31 mouse cellular contexts compared by ENCODE assay signal in genomic region chr11:78313662-78314061, GRCm38 (mm10). TPM values are rescaled to one million over a fixed set of nuclear protein-coding genes. Genes with fewer than 3 reads are reported as not detected.
A peak's percentile ranks its signal among the peaks of the same experiment; 100 is the strongest.
DNase-seq lines count a peak whose midpoint lies in the region; ATAC-seq and TF ChIP-seq lines count a peak whose summit lies in the region.
"Had no signal": no experiment of that assay in that cellular context is flagged by ENCODE, and none has a peak within 500 bp of the region (broad histone marks: within the 10 kb centered on the region; RNA-seq: fewer than 3 reads in every experiment).

No protein-coding gene starts in this region.

- 58% methylated on average over 2 of the region's 2 CpGs for WGBS in heart, postnatal 0 days
- WGBS in kidney, adult 2 months, result 76% methylated on average over 2 of the region's 2 CpGs

- no peak for TF ChIP-seq EP300 in heart, postnatal 0 days (IDR thresholded peaks at IDR 0.05; ENCODE audit: low read depth)

- DNase-seq in adrenal gland, adult 2 months, result peak; percentile 52
- DNase-seq in adrenal gland, postnatal 14 days, result no peak
- no peak for DNase-seq in heart, postnatal 0 days (ENCODE audit: low spot score)
- DNase-seq in heart, postnatal 25 days (ENCODE audit: low spot score), result no peak
- peak; percentile 60 for DNase-seq in kidney, adult 2 months
- no peak for DNase-seq in kidney, postnatal 4 days
- peak; percentile 28 for DNase-seq in adipocyte (ENCODE audit: low spot score)
- DNase-seq: adrenal gland, postnatal 25 days; B cell, adult 2 months; cerebellum, adult 11 months; cerebellum, adult 2 months; cerebellum, adult 9-11 months; cerebellum, postnatal 36 days; embryo, embryonic 11 days; gastrocnemius, postnatal 25 days; heart, adult 2 months; heart, postnatal 10 days; heart, postnatal 4 days had no signal

- 0 out of 2 replicates have a peak overlapping the region, but pooled peaks have one; percentile 25 for H3K27ac ChIP-seq in heart, postnatal 0 days (ENCODE audit: low read depth)
- H3K27ac ChIP-seq in kidney, adult 2 months (ENCODE audit: insufficient read depth, low read depth, low read length), result peak overlapping the region; percentile 93; the same call in 1 of the 2 replicates
- H3K27ac ChIP-seq: embryonic facial prominence, embryonic 10.5 days; embryonic facial prominence, embryonic 13.5 days; forebrain, embryonic 12.5 days; forebrain, embryonic 15.5 days; heart, adult 2 months; heart, embryonic 10.5 days; heart, embryonic 13.5 days; hindbrain, embryonic 14.5 days; hindbrain, postnatal 0 days had no signal

- no peak; the same call in 1 of the 2 replicates for ATAC-seq in heart, postnatal 0 days (ENCODE audit: insufficient read depth, low read depth)
- ATAC-seq: forebrain, embryonic 15.5 days; hindbrain, postnatal 0 days; inflammation-experienced regulatory T-cells, adult 6 months; Patski had no signal

- no peak overlapping the region for H3K9ac ChIP-seq in heart, postnatal 0 days (replicated peaks; ENCODE audit: low read depth, low read length)
- H3K9ac ChIP-seq: embryonic facial prominence, embryonic 13.5 days; forebrain, embryonic 12.5 days; forebrain, embryonic 15.5 days; heart, embryonic 13.5 days; hindbrain, embryonic 14.5 days had no signal

- no peak overlapping the region for H3K4me3 ChIP-seq in heart, postnatal 0 days (ENCODE audit: low read depth, low read length)
- H3K4me3 ChIP-seq in kidney, adult 2 months (ENCODE audit: insufficient read depth, low read depth, low read length), result no peak overlapping the region
- H3K4me3 ChIP-seq: embryonic facial prominence, embryonic 10.5 days; embryonic facial prominence, embryonic 13.5 days; erythroblast, embryonic 14.5 days; forebrain, embryonic 12.5 days; forebrain, embryonic 15.5 days; heart, adult 2 months; heart, embryonic 10.5 days; heart, embryonic 13.5 days had no signal

- H3K27me3 ChIP-seq in heart, postnatal 0 days (ENCODE audit: control insufficient read depth, insufficient read depth, low read length), result no peaks in the 10 kb centered on the region
- H3K27me3 ChIP-seq in kidney, adult 2 months (replicated peaks; ENCODE audit: control insufficient read depth, insufficient read depth, low read length), result no peaks in the 10 kb centered on the region
- H3K27me3 ChIP-seq: CH12.LX; embryonic facial prominence, embryonic 13.5 days; forebrain, embryonic 12.5 days; forebrain, embryonic 15.5 days; heart, embryonic 13.5 days; Patski had no signal

- TF ChIP-seq POLR2A in kidney, adult 2 months (IDR thresholded peaks at IDR 0.05; ENCODE audit: low read depth, low read length), result no peak

- H3K36me3 ChIP-seq in heart, postnatal 0 days (replicated peaks; ENCODE audit: control insufficient read depth, insufficient read depth, low read length), result peaks cover 73% of the 10 kb centered on the region
- no peaks in the 10 kb centered on the region for H3K36me3 ChIP-seq in kidney, adult 2 months (ENCODE audit: control insufficient read depth, insufficient read depth, low read length)

- no peak for TF ChIP-seq CTCF in heart, postnatal 0 days (IDR thresholded peaks at IDR 0.05; ENCODE audit: low read depth)
- no peak for TF ChIP-seq CTCF in kidney, adult 2 months (conservative IDR thresholded peaks at IDR 0.05; ENCODE audit: insufficient read depth, insufficient read length, low read depth, low read length)

- intact Hi-C loops in heart, postnatal 25 days (cut with DNase I), result no loop called here

- H3K4me2 ChIP-seq in heart, postnatal 0 days (ENCODE audit: low read depth, low read length), result no peak overlapping the region
- H3K4me2 ChIP-seq: embryonic facial prominence, embryonic 13.5 days; forebrain, embryonic 12.5 days; forebrain, embryonic 15.5 days; heart, embryonic 13.5 days; hindbrain, embryonic 14.5 days had no signal

- H3K9me3 ChIP-seq in heart, postnatal 0 days (replicated peaks; ENCODE audit: control insufficient read depth, low read length), result no peaks in the 10 kb centered on the region
- H3K9me3 ChIP-seq: embryonic facial prominence, embryonic 10.5 days; embryonic facial prominence, embryonic 13.5 days; forebrain, embryonic 12.5 days; forebrain, embryonic 15.5 days; G1E; heart, embryonic 10.5 days; heart, embryonic 13.5 days had no signal

- no peaks in the 10 kb centered on the region for H3K4me1 ChIP-seq in heart, postnatal 0 days (ENCODE audit: control insufficient read depth, insufficient read depth)
- H3K4me1 ChIP-seq in kidney, adult 2 months (ENCODE audit: control insufficient read depth, insufficient read depth, low read length), result peaks cover 7% of the 10 kb centered on the region
- H3K4me1 ChIP-seq: embryonic facial prominence, embryonic 10.5 days; embryonic facial prominence, embryonic 13.5 days; forebrain, embryonic 12.5 days; forebrain, embryonic 15.5 days; heart, embryonic 10.5 days; heart, embryonic 13.5 days had no signal

RNA-seq across cellular contexts. Expression of gene Aldoc, which starts 9.1 kb away (rescaled TPM):
- 10 to 100 TPM; 25.1 to 28.0 TPM for total RNA-seq in adrenal gland, adult 2 months (2021)
- 15.7 and 26.0 TPM in 2 replicates for polyA plus RNA-seq in adrenal gland, adult 2 months (2012; rRNA removed)
- total RNA-seq in adrenal gland, postnatal 14 days (2021), result 8.8 and 9.2 TPM in 2 replicates
- total RNA-seq in heart, postnatal 0 days (2014; rRNA removed; ENCODE audit: low replicate concordance), result 32.5 and 50.7 TPM in 2 replicates
- polyA plus RNA-seq in heart, postnatal 0 days (2015; fragmentation: Nextera tagmentation; extraction: Ambion mirVana), result 15.1 and 15.2 TPM in 2 replicates
- under 1 TPM; 0.50 to 0.52 TPM for total RNA-seq in heart, postnatal 25 days (2021)
- polyA plus RNA-seq in kidney, adult 2 months (2012; rRNA removed), result 36.2 and 43.5 TPM in 2 replicates

RNA-seq across cellular contexts. Expression of gene Spag5, which starts 12.3 kb away (rescaled TPM):
- 1 to 10 TPM; 3.0 to 4.1 TPM for total RNA-seq in adrenal gland, adult 2 months (2021)
- 1.9 and 3.6 TPM in 2 replicates for polyA plus RNA-seq in adrenal gland, adult 2 months (2012; rRNA removed)
- 9.7 and 12.4 TPM in 2 replicates for total RNA-seq in adrenal gland, postnatal 14 days (2021)
- 16.8 and 23.4 TPM in 2 replicates for total RNA-seq in heart, postnatal 0 days (2014; rRNA removed; ENCODE audit: low replicate concordance)
- 5.5 and 6.8 TPM in 2 replicates for polyA plus RNA-seq in heart, postnatal 0 days (2015; fragmentation: Nextera tagmentation; extraction: Ambion mirVana)
- total RNA-seq in heart, postnatal 25 days (2021), result under 1 TPM; 0.62 to 0.67 TPM
- polyA plus RNA-seq in kidney, adult 2 months (2012; rRNA removed), result 13.2 and 15.0 TPM in 2 replicates

RNA-seq across cellular contexts. Expression of gene Pigs, which starts 14.6 kb away (rescaled TPM):
- 10 to 100 TPM; 57.3 to 61.3 TPM for total RNA-seq in adrenal gland, adult 2 months (2021)
- 161 and 184 TPM in 2 replicates for polyA plus RNA-seq in adrenal gland, adult 2 months (2012; rRNA removed)
- total RNA-seq in adrenal gland, postnatal 14 days (2021), result 43.0 and 47.6 TPM in 2 replicates
- total RNA-seq in heart, postnatal 0 days (2014; rRNA removed; ENCODE audit: low replicate concordance), result 36.0 and 39.7 TPM in 2 replicates
- 31.2 and 32.3 TPM in 2 replicates for polyA plus RNA-seq in heart, postnatal 0 days (2015; fragmentation: Nextera tagmentation; extraction: Ambion mirVana)
- 10 to 100 TPM; 23.0 to 23.6 TPM for total RNA-seq in heart, postnatal 25 days (2021)
- 69.1 and 79.1 TPM in 2 replicates for polyA plus RNA-seq in kidney, adult 2 months (2012; rRNA removed)

RNA-seq across cellular contexts. Expression of gene BC030499, which starts 23.0 kb away (rescaled TPM):
- under 1 TPM in 1 of 2 experiments, not detected in 1; 0.61 TPM for total RNA-seq in adrenal gland, adult 2 months (2021)
- 0.07 and 0.08 TPM in 2 replicates for polyA plus RNA-seq in adrenal gland, adult 2 months (2012; rRNA removed)
- total RNA-seq in adrenal gland, postnatal 14 days (2021), result 0.41 and 0.83 TPM in 2 replicates
- total RNA-seq in heart, postnatal 0 days (2014; rRNA removed; ENCODE audit: low replicate concordance), result 0.19 TPM in 1 of 2 replicates, not detected in the other
- polyA plus RNA-seq in heart, postnatal 0 days (2015; fragmentation: Nextera tagmentation; extraction: Ambion mirVana), result 0.18 and 0.22 TPM in 2 replicates
- 1 to 10 TPM in 1 of 2 experiments, under 1 TPM in 1; 0.98 to 1.5 TPM for total RNA-seq in heart, postnatal 25 days (2021)
- 0.15 and 0.19 TPM in 2 replicates for polyA plus RNA-seq in kidney, adult 2 months (2012; rRNA removed)
- polyA plus RNA-seq: hindbrain, postnatal 0 days had no signal

RNA-seq across cellular contexts. Expression of gene Unc119, which starts 29.6 kb away (rescaled TPM):
- total RNA-seq in adrenal gland, adult 2 months (2021), result 10 to 100 TPM; 35.3 to 44.1 TPM
- 60.4 and 65.4 TPM in 2 replicates for polyA plus RNA-seq in adrenal gland, adult 2 months (2012; rRNA removed)
- total RNA-seq in adrenal gland, postnatal 14 days (2021), result 24.4 and 26.8 TPM in 2 replicates
- 52.9 and 57.3 TPM in 2 replicates for total RNA-seq in heart, postnatal 0 days (2014; rRNA removed; ENCODE audit: low replicate concordance)
- polyA plus RNA-seq in heart, postnatal 0 days (2015; fragmentation: Nextera tagmentation; extraction: Ambion mirVana), result 20.9 and 24.8 TPM in 2 replicates
- 1 to 10 TPM; 4.2 to 4.6 TPM for total RNA-seq in heart, postnatal 25 days (2021)
- 20.3 and 20.8 TPM in 2 replicates for polyA plus RNA-seq in kidney, adult 2 months (2012; rRNA removed)

Comparison
In these comparisons a context has a peak if more than half of its experiments do, and no peak if none do; other contexts are left out.
1. DNase-seq: peak in adrenal gland, adult 2 months (single experiment), kidney, adult 2 months (single experiment) and adipocyte (single experiment); none in adrenal gland, postnatal 14 days (single experiment), heart, postnatal 0 days (single experiment), heart, postnatal 25 days (single experiment) and kidney, postnatal 4 days (0 of 2).